Mouse (Mus musculus): ENCODE measurements around the gene Tatdn2. TPM values are rescaled to one million over a fixed set of nuclear protein-coding genes. Genes with fewer than 3 reads are reported as not detected.
A peak's percentile ranks its signal among the peaks of the same experiment; 100 is the strongest.

The Tatdn2 gene
- polyA plus RNA-seq, 1 experiment from 2014 or later, result 0.95 TPM

DNA sequence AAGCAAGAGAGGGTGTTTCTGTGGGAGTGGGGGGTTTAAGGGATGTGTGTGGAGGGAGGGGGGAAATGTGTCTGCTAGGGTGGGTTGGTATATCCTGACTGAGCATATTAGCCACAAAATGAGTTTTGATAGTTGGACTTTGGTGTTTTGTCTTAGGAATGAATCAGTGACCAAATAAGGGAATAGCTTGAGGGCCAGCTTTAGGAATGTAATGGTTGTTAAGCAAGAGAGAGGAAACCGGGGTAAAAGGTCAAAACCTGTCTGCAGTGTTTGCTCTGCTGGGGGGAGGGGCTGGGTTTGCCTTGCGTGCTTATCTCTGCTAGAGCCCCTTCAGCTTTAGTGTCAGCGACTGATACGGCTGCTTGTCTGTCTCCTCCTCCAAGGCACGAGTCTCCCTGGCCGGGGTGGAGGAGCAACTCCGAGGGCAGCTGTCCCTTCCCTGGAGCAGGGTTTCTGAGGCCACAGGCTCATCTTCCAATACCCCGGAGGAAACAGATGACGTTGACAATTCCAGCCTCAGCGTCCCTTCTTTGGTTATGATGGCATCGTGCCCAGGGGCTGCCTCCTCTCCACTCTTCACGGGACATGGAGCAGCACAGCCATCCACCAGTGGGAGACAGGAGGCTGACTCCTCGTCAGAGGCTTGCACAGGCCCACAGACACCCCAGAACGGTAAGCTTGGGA, 6.3 kb upstream of the Tatdn2 start:
- no peaks in the 10 kb centered on the region for H3K36me3 ChIP-seq (ENCODE audit: insufficient read depth, low read length)
- no peak for TF ChIP-seq CTCF (IDR thresholded peaks at IDR 0.05; ENCODE audit: low read depth)
- 0 out of 2 replicates have a peak overlapping the region, but pooled peaks have one; percentile 3 for H3K4me3 ChIP-seq (replicated peaks; ENCODE audit: low read depth, low read length)
- peak; percentile 87 for ATAC-seq (replicated peaks; ENCODE audit: low FRiP score, low read depth)
- WGBS, result 4% methylated on average over 14 of the region's 14 CpGs
- H3K4me2 ChIP-seq (ENCODE audit: low read length), result peak overlapping the region; percentile 40
- peak; percentile 96 for DNase-seq (ENCODE audit: low spot score)
- 0 out of 2 replicates have a peak overlapping the region, but pooled peaks have one; percentile 3 for H3K9ac ChIP-seq (ENCODE audit: low read depth, low read length)
- H3K4me1 ChIP-seq (replicated peaks; ENCODE audit: insufficient read depth, low read length), result peaks cover 14% of the 10 kb centered on the region
- H3K9me3 ChIP-seq (replicated peaks; ENCODE audit: low read length), result no peaks in the 10 kb centered on the region
- peak overlapping the region; percentile 91 for H3K27ac ChIP-seq
- H3K27me3 ChIP-seq (ENCODE audit: insufficient read depth, low read length), result no peaks in the 10 kb centered on the region

GRCm38 (mm10) chr6:113691084-113691462, 5.8 kb upstream of the Tatdn2 start:
- H3K9me3 ChIP-seq (replicated peaks; ENCODE audit: low read length), result no peaks in the 10 kb centered on the region
- TF ChIP-seq CTCF (IDR thresholded peaks at IDR 0.05; ENCODE audit: low read depth), result no peak
- H3K9ac ChIP-seq (ENCODE audit: low read depth, low read length), result 0 out of 2 replicates have a peak overlapping the region, but pooled peaks have one; percentile 3
- H3K27ac ChIP-seq, result peak overlapping the region; percentile 91
- H3K4me1 ChIP-seq (replicated peaks; ENCODE audit: insufficient read depth, low read length), result peaks cover 18% of the 10 kb centered on the region
- ATAC-seq (replicated peaks; ENCODE audit: low FRiP score, low read depth), result no peak
- DNase-seq (ENCODE audit: low spot score), result no peak
- peak overlapping the region; percentile 40 for H3K4me2 ChIP-seq (ENCODE audit: low read length)
- 0 out of 2 replicates have a peak overlapping the region, but pooled peaks have one; percentile 3 for H3K4me3 ChIP-seq (replicated peaks; ENCODE audit: low read depth, low read length)
- H3K27me3 ChIP-seq (ENCODE audit: insufficient read depth, low read length), result no peaks in the 10 kb centered on the region
- 67% methylated on average over 4 of the region's 4 CpGs for WGBS
- no peaks in the 10 kb centered on the region for H3K36me3 ChIP-seq (ENCODE audit: insufficient read depth, low read length)

DNA sequence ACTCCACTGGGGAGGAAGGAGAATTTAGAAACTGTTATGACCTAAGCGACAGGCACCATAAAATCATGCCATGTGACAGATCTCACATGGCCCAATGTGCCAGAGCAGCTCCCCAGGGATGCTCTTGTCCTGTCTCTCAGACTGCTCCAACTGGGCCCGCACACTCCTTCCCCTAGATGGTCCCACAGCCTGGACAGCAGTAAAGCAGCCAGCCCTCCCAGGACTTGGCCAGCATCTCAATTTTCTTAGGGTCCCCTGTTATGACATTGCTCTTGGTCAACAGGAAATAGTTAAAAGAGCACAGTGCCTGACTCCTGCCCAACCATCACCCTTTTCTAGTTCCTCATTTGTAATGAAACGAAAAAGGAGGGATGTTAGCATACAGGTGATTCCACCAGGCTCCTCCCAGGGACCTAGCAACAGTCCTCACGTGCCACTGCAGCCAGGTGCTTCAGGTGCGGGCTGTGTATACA, 4.2 kb upstream of the Tatdn2 start:
- Histone ChIP-seq H3K36me3 (ENCODE audit: insufficient read depth, low read length) (no peaks in the 10 kb centered on the region), H3K27me3 (ENCODE audit: insufficient read depth, low read length) (no peaks in the 10 kb centered on the region), H3K9me3 (replicated peaks; ENCODE audit: low read length) (no peaks in the 10 kb centered on the region), H3K4me1 (replicated peaks; ENCODE audit: insufficient read depth, low read length) (peaks cover 18% of the 10 kb centered on the region), H3K27ac (no peak overlapping the region), H3K9ac (ENCODE audit: low read depth, low read length) (no peak overlapping the region), H3K4me2 (ENCODE audit: low read length) (no peak overlapping the region), H3K4me3 (replicated peaks; ENCODE audit: low read depth, low read length) (no peak overlapping the region)
- ATAC-seq (replicated peaks; ENCODE audit: low FRiP score, low read depth) (no peak), DNase-seq (ENCODE audit: low spot score) (no peak)
- no peak for TF ChIP-seq CTCF (IDR thresholded peaks at IDR 0.05; ENCODE audit: low read depth)
- WGBS, result 76% methylated on average over 5 of the region's 5 CpGs

- Histone ChIP-seq H3K36me3 (ENCODE audit: insufficient read depth, low read length) (no peaks in the 10 kb centered on the region), H3K4me1 (replicated peaks; ENCODE audit: insufficient read depth, low read length) (peaks cover 23% of the 10 kb centered on the region), H3K9ac (ENCODE audit: low read depth, low read length) (no peak overlapping the region), H3K9me3 (replicated peaks; ENCODE audit: low read length) (no peaks in the 10 kb centered on the region), H3K4me2 (ENCODE audit: low read length) (no peak overlapping the region), H3K27ac (no peak overlapping the region), H3K27me3 (ENCODE audit: insufficient read depth, low read length) (no peaks in the 10 kb centered on the region), H3K4me3 (replicated peaks; ENCODE audit: low read depth, low read length) (no peak overlapping the region)
- ATAC-seq (replicated peaks; ENCODE audit: low FRiP score, low read depth) (no peak), DNase-seq (ENCODE audit: low spot score) (no peak)
- WGBS, result 86% methylated on average over 5 of the region's 5 CpGs
- no peak for TF ChIP-seq CTCF (IDR thresholded peaks at IDR 0.05; ENCODE audit: low read depth)
Observed at GRCm38 (mm10) chr6:113693377-113693776, 3.5 kb upstream of the Tatdn2 start.

DNA sequence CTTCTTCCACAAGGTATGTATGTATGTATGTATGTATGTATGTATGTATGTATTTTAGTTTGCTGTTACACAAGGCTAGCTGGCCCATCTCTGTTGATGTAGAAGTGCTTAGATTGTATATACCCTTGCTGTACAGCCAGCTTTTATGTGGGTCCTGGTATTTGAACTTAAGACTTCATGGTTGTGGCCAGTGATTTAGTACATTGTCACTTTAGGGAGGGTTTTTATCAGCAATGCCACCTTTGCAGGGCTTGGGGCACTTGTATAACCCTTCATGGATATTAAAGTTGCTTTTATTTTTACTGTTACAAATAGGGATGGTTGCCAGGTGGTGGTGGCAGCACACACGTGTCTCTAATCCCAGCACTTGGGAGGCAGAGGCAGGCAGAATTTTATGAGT, 1.6 kb upstream of the Tatdn2 start:
- Histone ChIP-seq H3K9me3 (replicated peaks; ENCODE audit: low read length) (no peaks in the 10 kb centered on the region), H3K4me1 (replicated peaks; ENCODE audit: insufficient read depth, low read length) (peaks cover 23% of the 10 kb centered on the region), H3K4me3 (replicated peaks; ENCODE audit: low read depth, low read length) (no peak overlapping the region), H3K27ac (no peak overlapping the region), H3K4me2 (ENCODE audit: low read length) (no peak overlapping the region), H3K9ac (ENCODE audit: low read depth, low read length) (no peak overlapping the region), H3K36me3 (ENCODE audit: insufficient read depth, low read length) (0 out of 2 replicates have a peak, but pooled peaks cover 3% of the 10 kb centered on the region), H3K27me3 (ENCODE audit: insufficient read depth, low read length) (no peaks in the 10 kb centered on the region)
- ATAC-seq (replicated peaks; ENCODE audit: low FRiP score, low read depth), result no peak
- WGBS, result 59% methylated on average over 1 of the region's 1 CpGs
- DNase-seq (ENCODE audit: low spot score), result no peak
- no peak for TF ChIP-seq CTCF (IDR thresholded peaks at IDR 0.05; ENCODE audit: low read depth)

DNA sequence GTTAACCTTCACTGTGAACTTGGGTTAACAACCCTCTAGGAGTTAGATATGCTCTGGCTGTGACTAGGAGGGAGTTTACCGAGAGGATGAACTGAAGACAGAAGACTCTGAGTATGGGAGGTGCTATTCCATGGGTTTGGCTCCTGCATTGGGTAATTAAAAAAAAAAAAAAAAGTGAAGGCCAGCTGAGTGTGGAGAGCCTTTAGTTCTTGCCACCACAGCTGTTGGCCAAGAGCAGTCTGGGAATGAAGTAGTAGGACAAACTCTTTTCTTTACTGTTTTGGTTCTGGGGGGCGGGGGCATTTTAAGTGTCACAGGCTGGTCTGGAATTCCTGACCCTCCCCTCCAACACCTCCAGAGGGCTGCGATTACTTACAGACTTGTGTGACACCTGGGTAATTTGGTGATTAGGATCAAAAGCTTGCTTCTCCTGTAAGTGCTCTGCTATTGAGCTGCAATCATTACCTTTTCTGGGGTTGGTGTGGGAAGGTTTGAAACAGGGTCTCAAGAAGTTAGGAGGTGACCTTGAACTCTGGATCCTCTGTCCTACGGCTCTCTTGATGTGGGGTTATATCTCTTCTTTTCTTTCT, 989 bp upstream of the Tatdn2 start:
- ATAC-seq (replicated peaks; ENCODE audit: low FRiP score, low read depth), result no peak
- no peak overlapping the region for H3K4me3 ChIP-seq (replicated peaks; ENCODE audit: low read depth, low read length)
- peak overlapping the region; percentile 68 for H3K27ac ChIP-seq
- no peak for TF ChIP-seq CTCF (IDR thresholded peaks at IDR 0.05; ENCODE audit: low read depth)
- peak overlapping the region; percentile 98 for H3K4me2 ChIP-seq (ENCODE audit: low read length)
- no peaks in the 10 kb centered on the region for H3K9me3 ChIP-seq (replicated peaks; ENCODE audit: low read length)
- WGBS, result 47% methylated on average over 4 of the region's 4 CpGs
- H3K36me3 ChIP-seq (ENCODE audit: insufficient read depth, low read length), result 0 out of 2 replicates have a peak, but pooled peaks cover 3% of the 10 kb centered on the region
- H3K27me3 ChIP-seq (ENCODE audit: insufficient read depth, low read length), result no peaks in the 10 kb centered on the region
- H3K4me1 ChIP-seq (replicated peaks; ENCODE audit: insufficient read depth, low read length), result peaks cover 18% of the 10 kb centered on the region
- no peak for DNase-seq (ENCODE audit: low spot score)
- H3K9ac ChIP-seq (ENCODE audit: low read depth, low read length), result no peak overlapping the region

All from kidney, postnatal 0 days (tissue).